Mouse (Mus musculus) spleen, postnatal 10 days (tissue): ENCODE data around the gene Psmd5.
"Not testable (repeated sequence)": the region's sequence is repeated elsewhere in the genome, so short reads cannot be mapped to it uniquely, and the experiment has no call there.

Source experiments
- DNase-seq, 2 experiments: peaks; one replicate each; pipeline ENCODE4 v3.0.0; 2021 to 2022; ENCODE audit warnings: low spot score in 2 of 2

Gene Psmd5

GRCm38 (mm10) chr2:34896821-34897460, 22.2 kb upstream of the Psmd5 start:
- DNase-seq, result no peak

- DNase-seq, result no peak
These were observed 20.8 kb upstream of the Psmd5 start for GRCm38 (mm10) chr2:34895503-34896113.

- no peak for DNase-seq
These were observed 19.2 kb upstream of the Psmd5 start for GRCm38 (mm10) chr2:34893950-34894349.

- DNase-seq, result no peak
These were observed 9.4 kb upstream of the Psmd5 start for GRCm38 (mm10) chr2:34884186-34884585.

- DNase-seq, result no peak
These were observed 8.4 kb upstream of the Psmd5 start for GRCm38 (mm10) chr2:34883190-34883589.

GRCm38 (mm10) chr2:34882757-34883156, 8.0 kb upstream of the Psmd5 start:
- no peak for DNase-seq

GRCm38 (mm10) chr2:34880054-34880453, 5.3 kb upstream of the Psmd5 start:
- no peak for DNase-seq

- no peak for DNase-seq
These were observed 497 bp downstream of the Psmd5 start, which contains the start of gene Cutal for GRCm38 (mm10) chr2:34874271-34874670. TSS of gene Cutal (plus strand) at chr2:34874396.

- DNase-seq, result peak; percentile 91 to 94
These were observed 4.0 kb downstream of the Psmd5 start for GRCm38 (mm10) chr2:34870520-34871474.

- DNase-seq, result peak; percentile 51 to 52
These were observed 5.1 kb downstream of the Psmd5 start for GRCm38 (mm10) chr2:34869680-34870079.

- no peak for DNase-seq
These were observed 17.0 kb downstream of the Psmd5 start for GRCm38 (mm10) chr2:34857728-34858127.

- DNase-seq, result no peak
These were observed 19.5 kb downstream of the Psmd5 start for GRCm38 (mm10) chr2:34855265-34855664.

- no peak for DNase-seq
These were observed 27.1 kb downstream of the Psmd5 start for GRCm38 (mm10) chr2:34847702-34848101.

GRCm38 (mm10) chr2:34843211-34843939, 31.4 kb downstream of the Psmd5 start:
- DNase-seq, result no peak

- no peak for DNase-seq
These were observed 33.1 kb downstream of the Psmd5 start for GRCm38 (mm10) chr2:34841706-34842105.

GRCm38 (mm10) chr2:34840143-34840542, 34.6 kb downstream of the Psmd5 start:
- DNase-seq, result not testable (repeated sequence)

- DNase-seq, result no peak
These were observed 39.1 kb downstream of the Psmd5 start for GRCm38 (mm10) chr2:34835669-34836068.

- no peak for DNase-seq
These were observed 41.1 kb downstream of the Psmd5 start for GRCm38 (mm10) chr2:34833624-34834023.

- not testable (repeated sequence) for DNase-seq
These were observed 41.9 kb downstream of the Psmd5 start, which contains the start of gene Gm34653 for GRCm38 (mm10) chr2:34832766-34833457. TSS of gene Gm34653 (plus strand) at chr2:34833007.

GRCm38 (mm10) chr2:34830066-34830465, 44.7 kb downstream of the Psmd5 start:
- DNase-seq, result not testable (repeated sequence)

- DNase-seq, result no peak
These were observed 46.7 kb downstream of the Psmd5 start for GRCm38 (mm10) chr2:34828026-34828425.
